Mouse (Mus musculus) megakaryocyte, embryonic 14.5 days (primary cell): ENCODE data around the gene Farp1.

Source experiments
- FLI1 ChIP-seq: IDR thresholded peaks from 2 replicates; pipeline ENCODE4 v1.6.1; 2012; ENCODE audit warnings: low read length, inconsistent platforms, mixed read lengths
- GATA1 ChIP-seq: IDR thresholded peaks from 3 replicates; pipeline ENCODE4 v1.6.1; 2012; ENCODE audit warnings: mixed read lengths, low read length, inconsistent platforms, borderline replicate concordance

GRCm38 (mm10) chr14:121113785-121114184 is 78.8 kb downstream of the Farp1 start:
- TF ChIP-seq GATA1 (no peak), FLI1 (no peak)
